Mouse (Mus musculus) hindbrain, embryonic 14.5 days (tissue): ENCODE measurements around the gene Lzts3. TPM values are rescaled to one million over a fixed set of nuclear protein-coding genes. Genes with fewer than 3 reads are reported as not detected.
A peak's percentile ranks its signal among the peaks of the same experiment; 100 is the strongest.

Experiments
- ATAC-seq: fragments of 200-750 bp; cut with Nextera tagmentation; 2 replicates; pipeline ENCODE4 v1.8.0; 2017; ENCODE audit warnings: moderate number of reproducible peaks, mild to moderate bottlenecking, moderate TSS enrichment, moderate library complexity; ENCODE audit not compliant: low FRiP score
- DNase-seq: peaks from one replicate; pipeline ENCODE4 v3.0.0-alpha.2; 2015; ENCODE audit warnings: low spot score
- H3K27ac ChIP-seq: fragments of 300-500 bp; sonication (generic); 2 replicates; pipeline ENCODE4 v1.5.1; 2014; ENCODE audit warnings: mild to moderate bottlenecking, moderate library complexity
- H3K27me3 ChIP-seq: fragments of 300-500 bp; sonication (generic); 2 replicates; pipeline ENCODE4 v1.6.1; 2014; ENCODE audit warnings: mild to moderate bottlenecking, low read length, mixed read lengths; ENCODE audit not compliant: control insufficient read depth, insufficient read depth
- H3K36me3 ChIP-seq: fragments of 300-500 bp; sonication (generic); replicated peaks from 2 replicates; pipeline ENCODE4 v1.6.1; 2014; ENCODE audit not compliant: control insufficient read depth, insufficient read depth
- H3K4me1 ChIP-seq: fragments of 300-500 bp; sonication (generic); replicated peaks from 2 replicates; pipeline ENCODE4 v1.6.1; 2014; ENCODE audit warnings: antibody characterized with exemption, low read length, mixed read lengths; ENCODE audit not compliant: control insufficient read depth, insufficient read depth
- H3K4me2 ChIP-seq: fragments of 300-500 bp; sonication (generic); replicated peaks from 2 replicates; pipeline ENCODE4 v1.6.1; 2014; ENCODE audit warnings: mild to moderate bottlenecking, moderate library complexity
- H3K4me3 ChIP-seq: fragments of 300-500 bp; sonication (generic); replicated peaks from 2 replicates; pipeline ENCODE4 v1.5.1; 2014; ENCODE audit warnings: mild to moderate bottlenecking, low read length
- H3K9ac ChIP-seq: fragments of 300-500 bp; sonication (generic); 2 replicates; pipeline ENCODE4 v1.6.1; 2014
- H3K9me3 ChIP-seq: fragments of 300-500 bp; sonication (generic); 2 replicates; pipeline ENCODE4 v1.6.1; 2016; ENCODE audit warnings: low read length; ENCODE audit not compliant: control insufficient read depth
- WGBS: fragments of 180-500 bp; shearing (Covaris S2); extraction: QIAGEN DNeasy Blood & Tissue Kit; methylation state at CpG from one replicate; pipeline ENCODE4 v1.1.7; 2014; 5-methylcytosine and 5-hydroxymethylcytosine counted together
- polyA plus RNA-seq: library from polyadenylated mRNA; unstranded; fragments of >200 nt; fragmentation: Nextera tagmentation; extraction: Ambion mirVana; gene quantifications from 2 replicates; pipeline ENCODE4 v1.2.1, GENCODE M21; 2014

Gene Lzts3
- polyA plus RNA-seq, 1 experiment from 2014 or later: 5.3 TPM

DNA sequence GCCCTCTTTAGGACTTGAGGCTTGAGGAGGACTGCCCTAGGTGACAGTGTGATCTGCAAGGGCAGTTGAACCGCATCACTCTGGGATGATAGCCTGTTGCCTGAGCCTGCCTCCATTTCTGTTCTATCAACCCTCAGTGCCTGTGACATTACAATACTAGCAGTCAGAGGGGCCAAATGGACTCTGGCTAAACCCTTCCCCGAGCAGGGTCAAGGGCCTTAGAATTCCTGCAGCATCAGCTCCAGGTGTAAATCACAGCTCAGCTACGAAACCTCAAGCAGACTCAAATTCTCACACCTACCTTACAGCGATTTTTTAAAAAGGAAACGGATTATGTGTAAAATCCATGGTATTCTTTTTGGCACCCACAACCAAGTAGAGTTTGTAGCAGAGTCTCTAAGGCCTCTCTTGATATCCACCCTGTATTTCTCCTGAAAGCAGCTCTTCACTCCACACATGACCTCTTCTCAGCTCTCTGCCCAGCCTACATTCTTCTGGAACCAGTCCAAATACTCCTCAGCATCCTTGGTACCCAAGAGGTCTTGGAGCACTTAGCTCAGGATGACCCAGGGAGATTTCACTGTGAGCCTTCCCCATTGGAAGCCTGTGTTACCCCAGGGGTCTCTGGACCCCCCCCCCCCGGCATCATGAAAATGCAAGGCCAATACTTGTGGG lies 1.1 kb downstream of the Lzts3 start:
- peaks cover 6% of the 10 kb centered on the region; the same call in 1 of the 2 replicates for H3K36me3 ChIP-seq
- ATAC-seq (no peak), DNase-seq (no peak)
- H3K4me2 ChIP-seq: peak overlapping the region; percentile 88
- 0 out of 2 replicates have a peak overlapping the region, but pooled peaks have one; percentile 68 for H3K27ac ChIP-seq
- H3K4me1 ChIP-seq: peaks cover 14% of the 10 kb centered on the region
- H3K9me3 ChIP-seq: no peaks in the 10 kb centered on the region
- WGBS: 72% methylated on average over 6 of the region's 6 CpGs
- H3K27me3 ChIP-seq: peaks cover 37% of the 10 kb centered on the region
- H3K9ac ChIP-seq: peak overlapping the region; percentile 90
- H3K4me3 ChIP-seq: peak overlapping the region; percentile 78

GRCm38 (mm10) chr2:130639276-130639675 lies 3.3 kb downstream of the Lzts3 start:
- ATAC-seq: no peak
- H3K9ac ChIP-seq: no peak overlapping the region
- peaks cover 26% of the 10 kb centered on the region for H3K4me1 ChIP-seq
- no peak overlapping the region for H3K27ac ChIP-seq
- H3K4me2 ChIP-seq: no peak overlapping the region
- no peak for DNase-seq
- peaks cover 59% of the 10 kb centered on the region for H3K27me3 ChIP-seq
- H3K4me3 ChIP-seq: no peak overlapping the region
- H3K36me3 ChIP-seq: peaks cover 22% of the 10 kb centered on the region
- H3K9me3 ChIP-seq: no peaks in the 10 kb centered on the region
- 77% methylated on average over 6 of the region's 6 CpGs for WGBS

GRCm38 (mm10) chr2:130638101-130638611 lies 4.4 kb downstream of the Lzts3 start:
- Histone ChIP-seq H3K27ac (no peak overlapping the region), H3K4me3 (no peak overlapping the region), H3K9me3 (no peaks in the 10 kb centered on the region), H3K27me3 (peaks cover 66% of the 10 kb centered on the region), H3K4me2 (no peak overlapping the region), H3K9ac (no peak overlapping the region), H3K4me1 (peaks cover 29% of the 10 kb centered on the region), H3K36me3 (peaks cover 22% of the 10 kb centered on the region)
- ATAC-seq (no peak), DNase-seq (no peak)
- 32% methylated on average over 16 of the region's 16 CpGs for WGBS

DNA sequence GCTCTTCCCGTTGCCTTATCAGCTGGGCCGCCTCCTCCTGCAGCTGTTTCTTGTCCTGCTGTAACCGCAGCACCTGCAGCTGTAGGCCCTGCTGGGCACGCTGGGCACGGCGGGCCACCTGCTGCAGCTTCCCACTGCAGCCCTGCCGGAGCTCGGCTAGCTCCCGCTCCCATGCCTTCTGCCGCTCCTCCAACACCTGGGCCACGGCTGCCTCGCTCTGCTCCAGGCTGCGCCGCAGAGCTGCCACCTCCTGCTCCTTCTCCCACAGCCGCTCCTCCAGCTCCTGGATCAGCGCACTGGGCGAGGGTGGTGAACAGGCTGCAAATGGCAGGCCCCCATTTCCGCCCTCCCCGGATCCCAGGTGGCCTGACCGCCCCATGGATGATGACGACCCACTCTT lies 6.8 kb downstream of the Lzts3 start:
- Histone ChIP-seq H3K9ac (0 out of 2 replicates have a peak overlapping the region, but pooled peaks have one; percentile 20), H3K36me3 (peaks cover 22% of the 10 kb centered on the region), H3K4me2 (no peak overlapping the region), H3K4me3 (no peak overlapping the region), H3K4me1 (peaks cover 16% of the 10 kb centered on the region), H3K27me3 (peaks cover 65% of the 10 kb centered on the region), H3K27ac (no peak overlapping the region), H3K9me3 (no peaks in the 10 kb centered on the region)
- WGBS: 17% methylated on average over 21 of the region's 21 CpGs
- ATAC-seq (no peak), DNase-seq (no peak)

DNA sequence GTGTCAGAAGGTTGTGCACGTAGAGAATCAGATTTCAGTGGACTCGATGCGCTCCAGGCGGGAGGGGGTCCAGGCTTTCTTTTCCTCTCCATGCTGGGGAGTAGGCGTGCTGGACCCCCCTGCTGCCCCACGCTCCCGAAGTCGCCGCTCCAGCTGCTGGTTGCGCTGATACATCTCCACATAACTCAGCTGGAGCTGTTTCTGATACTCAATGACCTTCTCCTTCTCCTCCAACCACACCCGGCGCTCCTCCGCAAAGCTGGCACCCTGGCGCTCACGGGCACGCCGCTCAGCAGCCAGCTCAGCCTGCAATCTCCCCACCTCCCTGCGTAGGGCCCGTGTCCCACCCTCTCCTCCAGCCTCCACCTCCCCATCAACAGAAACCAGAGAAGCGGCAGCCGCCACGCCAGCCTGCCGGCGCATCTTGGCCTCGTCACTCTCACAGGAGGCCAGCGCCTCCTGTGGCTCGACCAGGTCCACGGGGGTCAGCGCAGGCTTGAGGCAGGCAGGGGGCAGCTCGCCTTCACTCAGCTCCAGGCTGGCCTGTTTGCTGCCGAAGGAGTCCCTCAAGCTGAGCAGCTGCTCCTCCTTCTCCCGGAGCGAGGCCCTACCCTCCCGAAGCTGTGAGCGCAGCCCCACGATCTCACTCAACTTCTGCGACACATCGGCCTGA lies 7.7 kb downstream of the Lzts3 start:
- Histone ChIP-seq H3K27me3 (peaks cover 58% of the 10 kb centered on the region), H3K9me3 (no peaks in the 10 kb centered on the region)
- no peak for ATAC-seq

GRCm38 (mm10) chr2:130634006-130634738 lies 8.4 kb downstream of the Lzts3 start:
- ATAC-seq: no peak
- Histone ChIP-seq H3K36me3 (peaks cover 22% of the 10 kb centered on the region), H3K4me1 (peaks cover 19% of the 10 kb centered on the region), H3K27ac (no peak overlapping the region), H3K9me3 (no peaks in the 10 kb centered on the region), H3K4me3 (peak overlapping the region; percentile 24; the same call in 1 of the 2 replicates), H3K9ac (peak overlapping the region; percentile 44), H3K27me3 (peaks cover 55% of the 10 kb centered on the region), H3K4me2 (peak overlapping the region; percentile 55)
- 8% methylated on average over 13 of the region's 14 CpGs for WGBS
- no peak for DNase-seq

More for the DNA sequence above, 7.7 kb downstream of the Lzts3 start:
- no peak overlapping the region for H3K27ac ChIP-seq
- H3K4me1 ChIP-seq: peaks cover 19% of the 10 kb centered on the region
- DNase-seq: no peak
- H3K9ac ChIP-seq: peak overlapping the region; percentile 44
- peaks cover 22% of the 10 kb centered on the region for H3K36me3 ChIP-seq
- 3% methylated on average over 38 of the region's 38 CpGs for WGBS
- H3K4me2 ChIP-seq: peak overlapping the region; percentile 55
- H3K4me3 ChIP-seq: peak overlapping the region; percentile 24

- DNase-seq (peak; percentile 37), ATAC-seq (no peak)
- no peak overlapping the region for H3K9ac ChIP-seq
- peaks cover 24% of the 10 kb centered on the region for H3K4me1 ChIP-seq
- H3K27ac ChIP-seq: no peak overlapping the region
- no peak overlapping the region for H3K4me2 ChIP-seq
- WGBS: 46% methylated on average over 5 of the region's 5 CpGs
- no peaks in the 10 kb centered on the region for H3K9me3 ChIP-seq
- peaks cover 45% of the 10 kb centered on the region for H3K27me3 ChIP-seq
- H3K36me3 ChIP-seq: peaks cover 22% of the 10 kb centered on the region
- no peak overlapping the region for H3K4me3 ChIP-seq
Measured at GRCm38 (mm10) chr2:130632887-130633675, 9.5 kb downstream of the Lzts3 start.

GRCm38 (mm10) chr2:130632416-130632815 lies 10.2 kb downstream of the Lzts3 start:
- DNase-seq: no peak
- Histone ChIP-seq H3K4me2 (no peak overlapping the region), H3K4me1 (peaks cover 24% of the 10 kb centered on the region), H3K27me3 (peaks cover 38% of the 10 kb centered on the region), H3K4me3 (no peak overlapping the region), H3K27ac (0 out of 2 replicates have a peak overlapping the region, but pooled peaks have one; percentile 11), H3K9ac (no peak overlapping the region), H3K9me3 (no peaks in the 10 kb centered on the region), H3K36me3 (peaks cover 28% of the 10 kb centered on the region)
- 50% methylated on average over 1 of the region's 1 CpGs for WGBS
- ATAC-seq: no peak
